Mouse (Mus musculus) midbrain, embryonic 11.5 days (tissue): ENCODE results near the gene Fam189a1. TPM values are rescaled to one million over a fixed set of nuclear protein-coding genes. Genes with fewer than 3 reads are reported as not detected.

Experiments
- ATAC-seq: fragments of 200-750 bp; cut with Nextera tagmentation; 2 replicates; pipeline ENCODE4 v1.8.0; 2017; ENCODE audit warnings: moderate TSS enrichment, moderate library complexity; ENCODE audit not compliant: low FRiP score
- DNase-seq: peaks from one replicate; pipeline ENCODE4 v3.0.0; 2015; ENCODE audit warnings: low spot score; ENCODE audit errors: missing footprints
- H3K27ac ChIP-seq: fragments of 300-500 bp; sonication (generic); 2 replicates; pipeline ENCODE4 v1.5.1; 2014; ENCODE audit warnings: low read depth, low read length
- H3K27me3 ChIP-seq: fragments of 300-500 bp; sonication (generic); 2 replicates; pipeline ENCODE4 v1.6.1; 2014; ENCODE audit warnings: mild to moderate bottlenecking, low read length, moderate library complexity, mixed read lengths; ENCODE audit not compliant: control insufficient read depth, insufficient read depth
- H3K36me3 ChIP-seq: fragments of 300-500 bp; sonication (generic); 2 replicates; pipeline ENCODE4 v1.6.1; 2014; ENCODE audit warnings: mild to moderate bottlenecking, low read length, moderate library complexity, mixed read lengths; ENCODE audit not compliant: control insufficient read depth, insufficient read depth
- H3K4me1 ChIP-seq: fragments of 300-500 bp; sonication (generic); 2 replicates; pipeline ENCODE4 v1.6.1; 2014; ENCODE audit warnings: low read length; ENCODE audit not compliant: control insufficient read depth, insufficient read depth
- H3K4me2 ChIP-seq: fragments of 300-500 bp; sonication (generic); 2 replicates; pipeline ENCODE4 v1.6.1; 2014; ENCODE audit warnings: mild to moderate bottlenecking, moderate library complexity
- H3K4me3 ChIP-seq: fragments of 300-500 bp; sonication (generic); 2 replicates; pipeline ENCODE4 v1.5.1; 2014; ENCODE audit warnings: low read depth, low read length
- H3K9ac ChIP-seq: fragments of 300-500 bp; sonication (generic); 2 replicates; pipeline ENCODE4 v1.6.1; 2014; ENCODE audit warnings: low read length
- H3K9me3 ChIP-seq: fragments of 300-500 bp; sonication (generic); 2 replicates; pipeline ENCODE4 v1.6.1; 2016; ENCODE audit warnings: low read length; ENCODE audit not compliant: control insufficient read depth
- WGBS: fragments of 180-500 bp; shearing (Covaris S2); extraction: QIAGEN DNeasy Blood & Tissue Kit; methylation state at CpG from one replicate; pipeline ENCODE4 v1.1.7; 2014; 5-methylcytosine and 5-hydroxymethylcytosine counted together
- polyA plus RNA-seq: library from polyadenylated mRNA; unstranded; fragments of >200 nt; fragmentation: Nextera tagmentation; extraction: Ambion mirVana; gene quantifications from 2 replicates; pipeline ENCODE4 v1.2.1, GENCODE M21; 2014

The Fam189a1 gene
- polyA plus RNA-seq, 1 experiment from 2014 or later: 3.4 TPM

DNA sequence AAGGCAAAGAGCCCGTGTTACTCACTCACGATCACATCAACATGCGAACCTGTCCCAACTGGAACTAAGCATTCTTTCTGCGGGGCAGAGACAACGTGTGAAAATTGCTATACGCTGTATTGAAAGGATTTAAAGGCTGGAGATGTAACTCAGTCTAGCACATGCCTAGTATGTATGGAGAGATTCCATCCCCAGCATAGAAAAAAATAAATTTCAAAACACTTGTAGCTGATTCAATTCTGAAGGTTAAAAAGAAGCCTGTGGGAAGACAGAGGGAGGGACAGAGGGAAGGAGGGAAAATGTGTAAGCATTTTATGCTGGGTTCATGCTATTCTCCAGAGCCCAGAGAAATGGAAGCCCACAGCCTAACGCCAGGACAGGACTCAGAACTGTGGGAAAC is 2.5 kb downstream of the Fam189a1 start:
- peaks cover 7% of the 10 kb centered on the region; the same call in 1 of the 2 replicates for H3K4me1 ChIP-seq
- no peak overlapping the region for H3K27ac ChIP-seq
- H3K4me2 ChIP-seq: no peak overlapping the region
- H3K27me3 ChIP-seq: peaks cover 22% of the 10 kb centered on the region
- H3K9me3 ChIP-seq: no peaks in the 10 kb centered on the region
- DNase-seq (peak; percentile 69), ATAC-seq (no peak)
- no peaks in the 10 kb centered on the region for H3K36me3 ChIP-seq
- H3K9ac ChIP-seq: no peak overlapping the region
- WGBS: 72% methylated on average over 7 of the region's 7 CpGs
- no peak overlapping the region for H3K4me3 ChIP-seq

GRCm38 (mm10) chr7:65151526-65151925 is 4.8 kb downstream of the Fam189a1 start:
- 90% methylated on average over 7 of the region's 7 CpGs for WGBS
- no peak overlapping the region for H3K4me2 ChIP-seq
- no peaks in the 10 kb centered on the region for H3K9me3 ChIP-seq
- H3K36me3 ChIP-seq: no peaks in the 10 kb centered on the region
- DNase-seq (peak; percentile 56), ATAC-seq (no peak)
- H3K27me3 ChIP-seq: peaks cover 7% of the 10 kb centered on the region
- H3K9ac ChIP-seq: no peak overlapping the region
- H3K27ac ChIP-seq: no peak overlapping the region
- H3K4me3 ChIP-seq: no peak overlapping the region
- no peaks in the 10 kb centered on the region; the same call in 1 of the 2 replicates for H3K4me1 ChIP-seq

GRCm38 (mm10) chr7:65149040-65149439 is 7.3 kb downstream of the Fam189a1 start:
- ATAC-seq: no peak
- H3K4me2 ChIP-seq: no peak overlapping the region
- no peaks in the 10 kb centered on the region for H3K36me3 ChIP-seq
- no peak overlapping the region for H3K27ac ChIP-seq
- H3K9me3 ChIP-seq: no peaks in the 10 kb centered on the region
- no peak for DNase-seq
- H3K4me3 ChIP-seq: no peak overlapping the region
- H3K9ac ChIP-seq: no peak overlapping the region
- H3K4me1 ChIP-seq: no peaks in the 10 kb centered on the region
- WGBS: 87% methylated on average over 9 of the region's 9 CpGs
- H3K27me3 ChIP-seq: no peaks in the 10 kb centered on the region

- no peak for ATAC-seq
- WGBS: 31% methylated on average over 6 of the region's 6 CpGs
- no peaks in the 10 kb centered on the region for H3K4me1 ChIP-seq
Observed at GRCm38 (mm10) chr7:65144881-65145280, 11.5 kb downstream of the Fam189a1 start.

GRCm38 (mm10) chr7:65141907-65142698 is 14.3 kb downstream of the Fam189a1 start:
- WGBS: 66% methylated on average over 6 of the region's 6 CpGs
- DNase-seq (peak; percentile 59), ATAC-seq (no peak)

More at GRCm38 (mm10) chr7:65144881-65145280, 11.5 kb downstream of the Fam189a1 start:
- Histone ChIP-seq H3K9me3 (no peaks in the 10 kb centered on the region), H3K27ac (no peak overlapping the region), H3K36me3 (no peaks in the 10 kb centered on the region), H3K9ac (no peak overlapping the region), H3K4me3 (no peak overlapping the region), H3K4me2 (no peak overlapping the region), H3K27me3 (no peaks in the 10 kb centered on the region)
- peak; percentile 69 for DNase-seq

DNA sequence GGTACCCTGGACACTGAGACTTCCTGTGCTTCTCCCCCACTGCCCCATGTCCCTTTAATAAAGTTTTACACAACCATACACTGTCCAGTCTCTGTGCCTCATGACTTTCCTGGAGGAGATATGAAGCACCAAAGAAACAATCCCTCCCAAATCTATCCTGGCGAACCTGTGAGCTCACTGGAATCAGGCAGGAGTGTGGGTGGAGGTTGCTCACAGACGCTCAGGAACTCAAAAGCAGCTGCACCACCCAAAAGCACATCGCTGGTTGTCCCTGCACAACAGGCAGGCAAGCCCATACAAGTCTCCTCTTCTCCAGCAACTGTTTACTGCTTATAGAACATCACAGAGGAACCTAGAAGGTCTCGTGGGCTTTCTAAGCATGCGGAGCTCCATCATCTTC is 15.5 kb downstream of the Fam189a1 start:
- Histone ChIP-seq H3K4me3 (no peak overlapping the region), H3K4me1 (no peaks in the 10 kb centered on the region), H3K9ac (no peak overlapping the region), H3K9me3 (no peaks in the 10 kb centered on the region), H3K4me2 (no peak overlapping the region), H3K36me3 (no peaks in the 10 kb centered on the region), H3K27ac (no peak overlapping the region), H3K27me3 (no peaks in the 10 kb centered on the region)
- ATAC-seq (no peak), DNase-seq (no peak)
- WGBS: 84% methylated on average over 5 of the region's 5 CpGs

More at GRCm38 (mm10) chr7:65141907-65142698, 14.3 kb downstream of the Fam189a1 start:
- H3K27me3 ChIP-seq: no peaks in the 10 kb centered on the region
- H3K4me2 ChIP-seq: no peak overlapping the region
- H3K36me3 ChIP-seq: no peaks in the 10 kb centered on the region
- no peak overlapping the region for H3K9ac ChIP-seq
- no peaks in the 10 kb centered on the region for H3K4me1 ChIP-seq
- no peaks in the 10 kb centered on the region for H3K9me3 ChIP-seq
- no peak overlapping the region for H3K27ac ChIP-seq
- no peak overlapping the region for H3K4me3 ChIP-seq

GRCm38 (mm10) chr7:65140099-65140498 is 16.3 kb downstream of the Fam189a1 start:
- Histone ChIP-seq H3K4me1 (no peaks in the 10 kb centered on the region), H3K27me3 (no peaks in the 10 kb centered on the region), H3K4me2 (no peak overlapping the region), H3K9ac (no peak overlapping the region), H3K9me3 (no peaks in the 10 kb centered on the region), H3K4me3 (no peak overlapping the region), H3K36me3 (no peaks in the 10 kb centered on the region), H3K27ac (no peak overlapping the region)
- ATAC-seq (no peak), DNase-seq (no peak)
- WGBS: 77% methylated on average over 5 of the region's 5 CpGs

- H3K36me3 ChIP-seq: no peaks in the 10 kb centered on the region
- 95% methylated on average over 3 of the region's 3 CpGs for WGBS
- H3K9ac ChIP-seq: no peak overlapping the region
- DNase-seq (no peak), ATAC-seq (no peak)
- H3K27me3 ChIP-seq: no peaks in the 10 kb centered on the region
- H3K27ac ChIP-seq: no peak overlapping the region
- H3K9me3 ChIP-seq: no peaks in the 10 kb centered on the region
- H3K4me1 ChIP-seq: no peaks in the 10 kb centered on the region
- no peak overlapping the region for H3K4me2 ChIP-seq
- no peak overlapping the region for H3K4me3 ChIP-seq
Observed at GRCm38 (mm10) chr7:65123766-65124165, 32.6 kb downstream of the Fam189a1 start.

DNA sequence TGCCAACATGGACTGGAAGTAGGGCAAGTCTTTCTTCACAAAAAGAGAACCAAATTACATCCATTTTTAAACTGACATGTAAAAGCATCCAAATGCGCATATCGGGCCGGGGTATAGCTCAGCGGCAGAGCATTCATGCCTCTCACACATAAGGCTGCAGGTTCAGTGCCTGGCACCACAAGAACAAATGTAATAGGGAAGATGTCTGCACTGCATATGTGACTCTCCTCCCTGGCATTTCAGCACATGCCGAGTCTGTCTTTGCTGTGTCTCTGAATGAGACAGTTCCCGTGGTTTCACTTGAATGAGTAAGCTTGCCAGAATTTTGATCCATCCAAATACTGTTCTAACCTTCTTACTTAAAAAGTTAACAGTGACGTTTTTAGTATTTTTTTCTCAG is 39.5 kb downstream of the Fam189a1 start:
- Histone ChIP-seq H3K4me1 (no peaks in the 10 kb centered on the region), H3K9me3 (no peaks in the 10 kb centered on the region), H3K27me3 (no peaks in the 10 kb centered on the region), H3K4me3 (no peak overlapping the region), H3K9ac (no peak overlapping the region), H3K27ac (no peak overlapping the region), H3K36me3 (no peaks in the 10 kb centered on the region), H3K4me2 (no peak overlapping the region)
- DNase-seq (no peak), ATAC-seq (no peak)
- 90% methylated on average over 7 of the region's 7 CpGs for WGBS
